Mouse (Mus musculus) cerebellum, adult 9-11 months (tissue): ENCODE measurements around the gene Zfp213.
"Not testable (repeated sequence)": the region's sequence is repeated elsewhere in the genome, so short reads cannot be mapped to it uniquely, and the experiment has no call there.

Source experiments
- DNase-seq: peaks from one replicate; pipeline ENCODE4 v3.0.0; 2022

The Zfp213 gene

GRCm38 (mm10) chr17:23543983-23544382, 20.1 kb downstream of the Zfp213 start:
- no peak for DNase-seq

- no peak for DNase-seq
These were observed 20.7 kb downstream of the Zfp213 start for GRCm38 (mm10) chr17:23543325-23543724.

- DNase-seq: peak; percentile 9
These were observed 21.2 kb downstream of the Zfp213 start for GRCm38 (mm10) chr17:23542835-23543234.

- peak; percentile 8 for DNase-seq
These were observed 21.9 kb downstream of the Zfp213 start for GRCm38 (mm10) chr17:23542004-23542720.

- DNase-seq: no peak
These were observed 23.2 kb downstream of the Zfp213 start for GRCm38 (mm10) chr17:23540605-23541475.

- no peak for DNase-seq
These were observed 23.9 kb downstream of the Zfp213 start for GRCm38 (mm10) chr17:23540106-23540505.

GRCm38 (mm10) chr17:23539608-23540007, 24.4 kb downstream of the Zfp213 start:
- DNase-seq: no peak

GRCm38 (mm10) chr17:23538299-23539015, 25.6 kb downstream of the Zfp213 start:
- no peak for DNase-seq

GRCm38 (mm10) chr17:23537554-23538255, 26.3 kb downstream of the Zfp213 start:
- no peak for DNase-seq

- not testable (repeated sequence) for DNase-seq
These were observed 28.8 kb downstream of the Zfp213 start for GRCm38 (mm10) chr17:23535046-23535788.

- DNase-seq: not testable (repeated sequence)
These were observed 30.2 kb downstream of the Zfp213 start for GRCm38 (mm10) chr17:23533591-23534490.

GRCm38 (mm10) chr17:23531408-23531807, 32.6 kb downstream of the Zfp213 start:
- not testable (repeated sequence) for DNase-seq

GRCm38 (mm10) chr17:23522941-23523732, 40.9 kb downstream of the Zfp213 start:
- DNase-seq: not testable (repeated sequence)

GRCm38 (mm10) chr17:23518701-23519423, 45.2 kb downstream of the Zfp213 start:
- DNase-seq: no peak
